Mouse (Mus musculus) testis, adult 2 months (tissue): Measurements from ENCODE around the gene Ghrhr. TPM values are rescaled to one million over a fixed set of nuclear protein-coding genes. Genes with fewer than 3 reads are reported as not detected.

Experiments used
- H3K27ac ChIP-seq: fragments of 200-500 bp; 2 replicates; pipeline ENCODE4 v1.5.1; 2012; ENCODE audit warnings: low read depth, low read length; ENCODE audit not compliant: control insufficient read depth, insufficient read depth
- H3K27me3 ChIP-seq: fragments of 200-500 bp; 2 replicates; pipeline ENCODE4 v1.6.1; 2012; ENCODE audit warnings: mild to moderate bottlenecking, low read length, moderate library complexity; ENCODE audit not compliant: control insufficient read depth, insufficient read depth
- H3K36me3 ChIP-seq: fragments of 200-500 bp; 2 replicates; pipeline ENCODE4 v1.6.1; 2012; ENCODE audit warnings: mild to moderate bottlenecking, low read length; ENCODE audit not compliant: control insufficient read depth, insufficient read depth
- H3K4me1 ChIP-seq: fragments of 200-500 bp; 2 replicates; pipeline ENCODE4 v1.6.1; 2012; ENCODE audit warnings: low read length; ENCODE audit not compliant: control insufficient read depth, insufficient read depth
- H3K4me3 ChIP-seq: fragments of 200-500 bp; 2 replicates; pipeline ENCODE4 v1.5.1; 2012; ENCODE audit warnings: low read depth, mild to moderate bottlenecking, low read length, moderate library complexity, mixed read lengths; ENCODE audit not compliant: control insufficient read depth
- CTCF ChIP-seq: fragments of 200-500 bp; IDR thresholded peaks from 2 replicates; pipeline ENCODE4 v1.5.1; 2012; ENCODE audit warnings: low read depth, mild to moderate bottlenecking, inconsistent platforms, low read length, moderate library complexity; ENCODE audit not compliant: control insufficient read depth, insufficient read depth, insufficient replicate concordance
- POLR2A ChIP-seq: fragments of 200-500 bp; IDR thresholded peaks from 2 replicates; pipeline ENCODE4 v1.6.1; 2012; ENCODE audit warnings: low read depth, mild to moderate bottlenecking, inconsistent platforms, low read length, moderate library complexity; ENCODE audit not compliant: control insufficient read depth
- polyA plus RNA-seq: library from polyadenylated mRNA; depleted of rRNA; stranded (reverse); fragments of >200 nt; gene quantifications from 2 replicates; pipeline ENCODE4 v1.2.3, GENCODE M21; 2012; rRNA removed

Ghrhr gene
- polyA plus RNA-seq, 1 experiment = not detected

DNA sequence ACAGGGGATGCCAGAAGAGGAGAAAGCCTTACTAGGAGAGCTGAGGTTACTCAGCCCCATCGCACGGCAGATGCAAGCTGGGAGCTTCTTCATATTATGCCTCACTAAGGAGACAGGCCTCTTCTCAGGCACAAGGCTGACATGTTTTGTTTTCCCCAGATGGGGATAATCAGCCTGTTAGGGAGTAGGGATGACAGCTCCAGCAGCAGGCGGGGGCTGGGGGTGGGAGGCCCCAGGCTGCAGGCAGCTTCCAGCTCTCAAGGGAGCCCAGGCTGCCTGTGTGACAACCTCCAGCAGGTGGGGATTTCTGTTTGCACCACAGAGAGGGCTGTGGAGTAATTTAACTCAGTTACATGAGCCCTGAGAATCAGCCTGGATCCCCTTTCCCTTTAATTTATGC, 58.3 kb downstream of the Ghrhr start:
- Histone ChIP-seq H3K27me3 (no peaks in the 10 kb centered on the region), H3K4me1 (no peaks in the 10 kb centered on the region), H3K4me3 (no peak overlapping the region), H3K27ac (no peak overlapping the region), H3K36me3 (no peaks in the 10 kb centered on the region)
- TF ChIP-seq CTCF (no peak), POLR2A (no peak)

GRCm38 (mm10) chr6:55435266-55436159, 59.4 kb downstream of the Ghrhr start:
- Histone ChIP-seq H3K27ac (no peak overlapping the region), H3K4me3 (no peak overlapping the region), H3K4me1 (no peaks in the 10 kb centered on the region), H3K36me3 (no peaks in the 10 kb centered on the region), H3K27me3 (no peaks in the 10 kb centered on the region)
- TF ChIP-seq CTCF (no peak), POLR2A (no peak)

DNA sequence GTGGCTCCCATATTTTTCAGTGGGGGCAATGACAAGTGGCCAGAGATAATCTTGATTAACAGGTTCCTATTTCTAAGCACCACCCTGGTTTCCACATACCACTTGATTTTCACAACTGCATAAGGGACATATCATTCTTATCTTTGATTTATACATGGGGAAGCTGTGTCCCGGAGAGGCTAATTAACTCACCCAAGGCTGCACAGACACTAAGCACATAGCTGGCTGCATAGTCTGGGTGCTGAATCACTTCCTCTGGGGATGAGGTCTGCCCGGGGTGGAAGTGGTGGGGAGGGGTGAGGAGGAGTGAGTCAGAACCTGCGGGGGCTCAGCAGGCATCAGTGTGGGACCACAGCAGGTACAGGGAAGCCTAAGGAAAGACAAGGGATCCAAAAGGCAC, 61.8 kb downstream of the Ghrhr start:
- Histone ChIP-seq H3K4me3 (no peak overlapping the region), H3K36me3 (no peaks in the 10 kb centered on the region), H3K27me3 (no peaks in the 10 kb centered on the region), H3K4me1 (no peaks in the 10 kb centered on the region), H3K27ac (no peak overlapping the region)
- no peak for TF ChIP-seq POLR2A
- TF ChIP-seq CTCF = no peak

Other genes with a start within 250 kb of the Ghrhr start
- 0.07 and 0.15 TPM in 2 replicates for gene Crhr2, start 243.3 kb upstream of the Ghrhr start, polyA plus RNA-seq
- gene Inmt, start 201.3 kb upstream of the Ghrhr start, polyA plus RNA-seq = 0.32 and 4.6 TPM in 2 replicates
- 61.8 and 84.2 TPM in 2 replicates for gene Mindy4, start 172.9 kb upstream of the Ghrhr start, polyA plus RNA-seq
- 1.9 and 4.7 TPM in 2 replicates for gene Aqp1, start 39.9 kb upstream of the Ghrhr start, polyA plus RNA-seq
- gene Adcyap1r1, start 75.7 kb downstream of the Ghrhr start, polyA plus RNA-seq = 0.64 and 1.6 TPM in 2 replicates